Mouse (Mus musculus): ENCODE results near the gene Asphd2.

The Asphd2 gene

DNA sequence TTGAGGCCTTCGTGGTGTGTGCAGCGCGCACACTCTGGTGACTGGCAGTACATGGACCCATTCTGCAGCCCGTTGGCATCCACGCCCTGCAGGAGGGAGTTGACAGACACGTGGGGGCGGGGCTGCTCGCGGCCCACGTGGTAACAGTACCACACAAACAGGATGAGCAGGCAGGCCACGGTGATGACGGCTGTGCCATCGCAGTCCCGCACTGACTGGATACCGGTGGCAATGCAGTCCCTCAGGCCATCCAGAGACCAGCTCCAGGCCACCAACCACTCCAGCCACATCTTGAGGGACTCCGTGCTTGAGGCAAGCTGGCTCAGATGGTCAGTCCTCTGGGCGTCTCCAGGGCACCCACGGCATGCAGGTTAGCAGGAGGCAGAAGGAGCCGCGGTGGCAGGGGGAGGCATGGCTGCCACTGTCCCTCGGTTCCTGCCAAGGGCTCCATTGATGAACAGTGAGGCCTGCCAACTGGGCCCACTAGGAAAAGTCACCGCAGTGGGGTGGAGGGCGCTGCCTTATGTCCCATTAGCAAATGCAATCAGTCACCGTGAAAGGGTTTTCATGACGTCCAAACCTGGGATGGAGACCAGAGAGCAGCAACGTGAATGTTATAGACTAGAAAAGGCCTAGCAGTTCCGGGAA is 2.9 kb downstream of the Asphd2 start:
- in situ Hi-C loops (cut with MboI, MseI): no loop called here

DNA sequence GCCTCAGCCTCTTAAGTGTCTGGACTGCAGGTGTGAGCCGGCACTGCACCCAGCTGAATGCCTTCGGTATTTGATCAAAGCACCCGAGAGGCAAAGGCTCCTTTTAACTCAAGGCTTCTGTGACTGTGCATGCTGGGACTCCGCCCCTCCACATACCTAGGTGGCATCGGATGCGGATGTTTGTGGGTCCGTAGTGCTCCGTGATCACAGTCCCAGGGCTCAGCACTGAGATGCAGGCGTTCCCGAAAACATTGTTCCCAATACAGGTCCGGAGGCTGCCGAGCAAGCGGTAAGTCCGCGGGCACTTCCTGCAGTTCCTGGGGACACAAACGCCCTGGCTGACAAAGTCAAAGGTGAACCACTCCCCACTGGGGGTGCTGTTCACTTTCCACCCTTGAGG is 3.7 kb downstream of the Asphd2 start:
- in situ Hi-C loops (cut with MboI, MseI): no loop called here

DNA sequence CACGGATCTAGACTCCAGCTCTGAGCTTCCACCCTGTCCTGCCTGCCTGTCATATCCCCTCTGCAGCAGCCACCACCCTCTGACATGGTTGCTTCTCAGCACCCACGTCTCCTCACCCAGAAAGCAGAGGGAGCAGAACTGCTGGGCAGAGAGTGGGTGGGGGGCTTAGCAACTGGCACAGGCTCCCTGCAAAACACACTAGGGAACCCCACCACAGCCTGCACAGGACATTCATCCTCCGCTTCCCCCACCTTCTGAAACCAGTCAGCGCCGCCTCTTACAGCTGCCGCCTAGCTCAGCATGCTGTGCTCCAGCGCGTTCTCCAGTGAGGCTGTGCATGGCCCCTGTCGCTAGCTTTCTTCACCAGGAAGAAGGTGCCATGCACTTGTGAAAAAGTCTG is 5.3 kb downstream of the Asphd2 start:
- in situ Hi-C loops (cut with MboI, MseI): no loop called here

DNA sequence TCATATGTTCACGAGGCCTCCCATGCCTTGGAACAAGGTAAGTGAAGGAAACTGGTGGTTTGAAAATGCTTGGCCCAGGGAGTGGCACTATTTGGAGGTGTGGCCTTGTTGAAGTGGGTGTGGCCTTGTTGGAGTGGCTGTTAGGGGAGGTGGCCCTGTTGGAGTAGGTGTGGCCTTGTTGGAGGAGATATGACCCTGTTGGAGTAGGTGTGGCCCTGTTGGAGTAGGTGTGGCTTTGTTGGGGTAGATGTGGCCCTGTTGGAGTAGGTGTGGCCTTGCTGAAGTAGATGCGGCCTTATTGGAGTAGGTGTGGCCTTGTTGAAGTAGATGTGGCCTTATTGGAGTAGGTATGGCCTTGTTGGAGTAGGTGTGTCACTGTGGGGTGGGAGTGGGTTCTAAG is 8.7 kb downstream of the Asphd2 start:
- in situ Hi-C loops (cut with MboI, MseI): no loop called here

DNA sequence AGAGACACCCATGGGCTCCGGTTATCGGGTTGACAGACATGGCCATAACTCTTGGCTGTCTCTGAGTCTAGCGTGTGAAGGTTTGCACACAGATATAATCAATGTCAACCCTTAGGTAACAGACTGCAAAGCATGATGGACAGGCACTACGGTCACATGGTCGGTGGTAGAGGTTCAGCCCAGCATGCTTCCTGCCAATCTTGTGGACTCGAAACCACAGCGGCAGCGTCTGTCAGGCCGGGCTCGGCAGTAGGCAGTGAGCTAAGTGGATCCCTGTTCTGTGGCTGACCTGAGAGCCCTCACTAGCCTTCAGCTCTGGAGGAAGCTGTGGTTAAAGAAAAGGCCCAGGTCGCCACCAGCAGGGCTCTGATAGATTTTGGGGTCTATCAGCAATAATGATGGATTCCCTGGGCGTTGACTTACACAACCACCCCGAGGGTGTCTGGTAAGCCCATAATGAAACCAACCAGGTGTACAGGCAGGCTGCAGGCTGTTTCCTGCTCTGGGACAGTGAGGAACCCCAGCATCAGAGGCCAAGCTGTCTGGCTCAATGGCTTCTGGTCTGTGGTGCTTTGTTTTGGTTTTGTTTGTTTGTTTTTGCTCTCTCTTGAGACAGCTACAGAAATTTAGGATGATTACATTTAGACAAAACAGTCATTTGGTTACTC is 9.7 kb downstream of the Asphd2 start:
- in situ Hi-C loops (cut with MboI, MseI): no loop called here

DNA sequence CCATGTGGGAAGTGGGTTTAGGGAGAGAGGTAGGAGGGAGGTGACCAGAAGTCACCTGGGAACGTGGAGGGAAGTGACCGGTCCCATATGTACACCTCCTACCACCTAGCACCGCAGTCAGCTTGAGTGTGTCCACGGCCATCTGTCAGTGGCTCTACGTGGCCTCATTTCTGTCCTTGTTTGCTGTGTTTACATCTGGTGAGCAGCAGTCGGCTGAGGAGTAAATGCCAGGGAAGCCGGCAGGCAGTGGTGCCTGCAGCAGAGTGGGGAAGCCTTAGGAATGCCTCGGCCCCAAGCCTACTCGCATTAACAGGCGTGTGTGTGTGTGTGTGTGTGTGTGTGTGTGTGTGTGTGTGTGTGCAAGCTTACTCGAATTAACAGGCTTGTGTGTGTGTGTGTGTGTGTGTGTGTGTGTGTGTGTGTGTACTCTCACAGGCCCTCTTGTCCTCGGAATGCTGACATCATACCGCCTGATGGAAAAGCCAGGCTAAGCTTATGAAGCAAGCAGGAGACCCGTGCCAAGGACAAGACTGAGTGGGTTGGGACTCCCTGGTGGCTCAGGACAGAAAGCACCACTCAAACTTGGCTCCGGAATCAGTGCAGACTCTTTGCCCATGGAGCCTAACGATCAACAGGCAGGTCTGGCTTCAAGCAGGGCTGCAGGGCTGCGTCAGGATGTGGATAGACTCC is 11.9 kb downstream of the Asphd2 start:
- in situ Hi-C loops (cut with MboI, MseI): no loop called here

DNA sequence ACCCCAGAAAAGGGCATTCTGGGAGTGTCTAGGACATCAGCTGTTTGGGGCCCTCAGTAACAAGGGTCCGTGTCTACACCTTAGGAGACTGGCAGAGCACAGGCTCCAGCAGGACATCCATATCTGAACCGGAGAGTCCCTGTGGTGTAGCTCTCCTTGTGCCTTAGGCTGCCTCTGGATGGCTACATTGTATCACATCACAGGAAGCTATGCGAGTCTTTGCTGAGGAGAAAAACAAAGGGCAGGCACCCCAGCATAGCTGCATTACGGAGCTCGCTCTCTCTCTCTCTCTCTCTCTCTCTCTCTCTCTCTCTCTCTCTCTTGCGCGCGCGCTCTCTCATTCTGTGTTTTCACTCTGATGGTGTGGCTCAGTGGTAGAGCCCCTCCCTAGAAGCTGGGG is 12.6 kb downstream of the Asphd2 start:
- in situ Hi-C loops (cut with MboI, MseI): no loop called here

DNA sequence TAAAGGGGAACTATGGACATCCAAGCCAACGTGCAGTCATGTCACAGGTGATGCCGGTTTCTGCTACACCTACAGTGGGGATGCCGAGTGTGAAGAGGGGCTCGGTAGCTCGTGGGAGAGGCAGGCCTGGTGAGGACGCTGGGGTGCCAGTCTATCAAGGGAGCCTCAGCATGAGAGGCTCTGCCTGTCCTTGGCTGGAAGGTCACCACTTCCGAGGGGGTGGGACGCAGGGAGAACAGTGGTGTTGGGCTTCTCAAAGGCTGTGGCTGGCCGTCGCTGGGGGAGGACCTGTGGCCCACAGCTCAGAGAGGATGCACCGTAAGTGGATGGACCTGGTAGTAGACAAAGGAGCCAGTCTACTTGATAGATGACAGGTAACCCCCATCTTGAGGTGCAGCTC is 13.5 kb downstream of the Asphd2 start:
- in situ Hi-C loops (cut with MboI, MseI): no loop called here

DNA sequence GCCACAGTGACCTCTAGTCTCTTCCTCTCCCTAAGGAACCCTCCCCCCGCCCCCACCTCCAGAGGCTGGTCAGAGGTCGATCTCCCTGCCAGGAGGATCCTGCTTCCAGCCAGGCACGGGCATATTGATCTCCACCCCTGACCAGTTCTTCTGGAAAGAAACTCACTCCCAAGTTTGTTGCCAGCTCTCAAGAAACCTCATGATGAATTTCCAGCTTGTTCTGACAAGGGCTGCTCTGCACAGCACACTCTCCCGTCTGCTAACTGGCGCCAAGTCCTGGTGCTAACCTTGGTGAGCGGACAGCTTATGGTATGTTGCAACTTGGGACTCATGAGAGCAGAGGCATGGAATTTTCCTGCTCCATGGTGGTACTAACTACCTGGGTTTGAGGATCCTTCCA is 15.9 kb downstream of the Asphd2 start:
- in situ Hi-C loops (cut with MboI, MseI): no loop called here

DNA sequence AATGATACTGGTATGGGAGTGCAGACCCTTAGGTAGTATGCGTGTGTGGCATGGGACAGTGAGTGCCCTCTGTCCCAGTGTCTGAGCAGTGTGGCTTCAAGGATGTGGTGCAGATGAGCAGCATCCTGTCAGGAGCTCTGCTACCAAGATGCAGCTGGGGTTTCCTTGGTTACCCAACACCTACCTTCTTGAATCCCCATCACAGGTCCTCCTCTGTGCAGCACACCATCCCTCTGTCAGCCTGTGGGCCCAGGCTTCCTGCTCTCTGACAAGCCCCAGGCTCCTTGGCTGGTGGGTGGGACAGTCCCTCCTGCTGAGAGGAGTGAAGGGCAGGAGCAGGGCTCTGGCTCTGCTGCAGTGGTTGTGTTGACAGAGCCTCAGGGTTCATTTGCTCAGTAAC is 17.3 kb downstream of the Asphd2 start:
- in situ Hi-C loops (cut with MboI, MseI): no loop called here

DNA sequence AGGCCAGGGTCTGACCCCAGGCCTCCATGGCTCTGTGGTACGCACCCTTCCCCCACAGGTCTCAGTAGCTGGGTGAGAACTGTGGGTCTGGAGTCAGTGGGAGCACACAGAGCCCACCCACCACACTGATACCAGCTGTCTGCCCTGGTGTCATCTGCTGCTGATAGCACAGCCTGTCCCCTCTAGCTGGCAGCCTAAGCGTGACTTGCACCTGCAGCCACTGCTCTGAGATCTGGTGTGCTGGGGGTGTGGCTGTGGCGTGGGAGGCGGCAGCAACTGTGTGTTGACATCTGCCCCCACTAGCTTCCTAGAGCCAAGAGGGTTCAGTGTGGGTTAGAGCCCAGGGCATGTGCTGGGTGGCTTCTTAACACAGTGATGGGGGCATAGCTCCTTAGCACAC is 18.6 kb downstream of the Asphd2 start:
- in situ Hi-C loops (cut with MboI, MseI): no loop called here

DNA sequence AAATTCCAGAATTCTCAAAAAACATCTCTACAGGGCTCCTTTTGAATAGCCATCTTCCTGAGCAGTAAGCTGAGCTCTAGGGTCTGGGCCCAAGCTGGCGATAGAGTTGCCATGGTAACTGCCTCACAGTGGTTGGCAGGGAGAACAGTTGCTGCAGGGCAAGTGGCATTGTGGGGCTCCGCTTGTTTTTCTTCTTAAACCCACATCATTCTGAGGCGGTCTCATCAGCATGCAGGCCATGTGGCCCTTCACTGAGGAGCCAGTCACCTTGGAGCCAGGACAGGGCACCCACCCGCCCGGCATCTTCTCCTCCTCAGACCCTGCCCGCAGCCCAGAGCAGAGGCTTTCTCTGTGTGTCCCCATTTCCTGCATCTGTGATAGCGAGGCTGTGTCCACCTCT is 22.7 kb downstream of the Asphd2 start:
- in situ Hi-C loops (cut with MboI, MseI): no loop called here

DNA sequence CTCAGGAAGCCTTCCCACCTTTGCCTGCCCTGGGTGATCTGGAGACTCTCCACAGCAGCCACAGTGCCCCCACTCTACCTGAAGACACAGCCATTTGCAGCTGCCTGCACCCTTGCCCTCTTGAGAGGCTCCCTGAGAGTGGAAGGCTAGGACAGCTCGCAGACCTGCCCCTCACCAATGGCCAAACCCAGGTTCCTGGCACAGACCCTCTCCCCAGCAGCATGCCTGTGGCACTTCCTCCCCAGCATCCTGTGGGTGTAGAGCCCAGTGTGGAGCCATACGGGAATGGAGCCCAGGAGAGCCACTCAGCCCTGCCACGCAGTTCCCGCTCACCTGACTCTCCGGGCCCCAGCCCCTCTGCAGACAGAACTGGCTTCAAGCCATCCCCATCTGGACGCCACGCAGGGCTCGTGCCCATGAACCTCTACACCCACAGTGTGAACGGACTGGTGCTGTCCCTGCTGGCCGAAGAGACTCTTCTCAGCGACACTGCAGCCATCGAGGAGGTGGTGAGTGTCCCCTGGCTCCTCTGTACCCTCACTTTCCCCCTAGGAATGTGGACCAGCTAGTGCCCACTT is 24.3 kb downstream of the Asphd2 start:
- in situ Hi-C loops (cut with MboI, MseI): no loop called here

DNA sequence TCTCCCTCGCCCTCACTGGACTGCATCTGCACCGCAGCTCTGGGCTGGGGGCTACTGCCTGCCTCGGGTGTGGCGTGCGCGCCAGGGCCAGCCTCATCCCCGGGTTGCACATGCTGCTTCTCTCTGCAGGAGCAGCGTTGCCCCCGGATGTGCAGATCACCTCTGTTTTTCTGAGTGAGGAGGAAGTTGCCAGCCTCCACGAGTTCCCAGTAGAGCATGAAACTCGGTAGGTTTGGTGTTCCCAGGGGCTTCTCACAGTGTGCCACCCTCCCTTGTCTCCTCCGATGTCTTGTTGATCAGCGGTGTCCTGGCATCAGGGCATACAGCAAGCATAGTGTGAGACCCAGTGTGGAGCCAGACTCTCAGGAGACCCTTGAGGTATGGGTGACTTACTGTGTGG is 25.3 kb downstream of the Asphd2 start:
- in situ Hi-C loops (cut with MboI, MseI): no loop called here

DNA sequence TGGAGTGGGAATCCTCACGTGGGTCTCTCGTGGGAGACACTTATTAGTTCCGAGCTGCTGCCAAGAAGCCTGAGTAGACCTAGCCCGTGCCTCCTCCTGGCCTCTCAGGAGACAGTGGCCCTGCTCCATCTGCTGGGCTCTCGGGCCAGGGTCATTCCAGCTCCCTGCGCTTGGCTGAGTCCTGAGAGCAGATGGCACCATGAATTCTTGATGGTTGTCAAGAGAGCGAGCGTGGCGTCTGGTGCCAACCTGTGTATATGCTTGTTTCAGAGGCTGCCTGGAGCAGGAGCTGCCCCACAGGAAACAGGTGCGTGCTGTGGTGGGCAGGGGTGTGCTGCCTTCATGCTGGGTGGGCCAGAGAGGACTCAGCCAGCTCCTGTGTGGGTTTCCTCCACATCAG is 26.0 kb downstream of the Asphd2 start:
- in situ Hi-C loops (cut with MboI, MseI): no loop called here

DNA sequence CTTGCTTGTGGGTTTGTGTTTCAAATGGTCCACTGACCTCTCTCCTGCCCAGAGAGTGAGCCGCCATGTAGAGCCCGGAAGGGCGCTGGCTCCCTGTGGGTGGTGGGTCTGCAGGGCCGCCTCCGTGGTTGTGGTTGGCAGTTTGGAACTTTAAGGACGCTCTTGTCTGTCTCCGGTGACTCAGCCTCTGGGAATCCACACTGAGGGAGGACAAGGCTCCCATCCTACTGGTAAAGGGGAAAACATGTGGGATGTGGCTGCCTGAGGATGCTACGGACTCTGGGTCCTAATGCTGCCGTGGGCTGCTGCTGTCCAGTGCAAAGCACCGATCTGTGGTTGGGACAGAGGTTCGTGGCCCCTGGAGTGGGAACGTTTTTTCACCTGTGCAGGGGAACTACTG is 26.7 kb downstream of the Asphd2 start:
- in situ Hi-C loops (cut with MboI, MseI): no loop called here

DNA sequence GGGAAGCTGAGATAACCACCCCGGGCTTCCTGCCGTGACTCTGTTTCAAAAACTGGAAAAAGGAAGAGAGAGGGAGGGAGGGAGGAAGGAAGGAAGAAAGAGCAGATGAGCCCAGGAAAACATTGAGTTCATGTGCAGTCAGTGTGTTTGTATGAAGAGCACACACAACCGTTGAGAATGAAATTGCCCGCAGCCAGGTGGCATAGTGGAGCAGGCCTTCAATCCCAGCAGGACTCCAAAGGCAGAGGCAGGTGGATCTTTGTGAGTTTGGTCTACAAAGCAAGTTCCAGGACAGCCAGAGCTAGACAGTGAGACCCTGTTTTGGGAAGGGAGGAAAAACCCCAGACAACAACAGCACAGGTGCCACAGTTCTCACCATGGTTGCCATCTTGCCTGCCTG is 27.3 kb downstream of the Asphd2 start:
- in situ Hi-C loops (cut with MboI, MseI): no loop called here

DNA sequence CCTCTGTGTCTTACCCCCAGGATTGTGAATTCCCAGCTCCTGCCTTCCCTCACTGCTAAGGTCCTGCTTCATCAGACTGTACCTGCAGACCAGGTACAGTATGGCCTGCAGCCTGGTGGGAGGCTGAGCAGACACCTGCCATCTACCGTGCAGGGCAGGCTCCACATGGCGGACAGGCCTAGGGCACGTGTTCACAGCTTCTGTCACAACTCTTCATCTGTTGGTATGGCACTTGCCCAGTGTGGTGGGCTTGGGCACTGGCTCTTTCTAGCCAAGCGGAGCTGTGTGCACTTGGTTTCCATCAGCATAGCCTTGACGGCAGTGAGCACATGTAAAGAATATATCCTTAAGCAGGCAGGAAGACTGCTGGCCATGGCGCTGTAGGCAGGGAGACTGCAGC is 27.8 kb downstream of the Asphd2 start:
- in situ Hi-C loops (cut with MboI, MseI): no loop called here

DNA sequence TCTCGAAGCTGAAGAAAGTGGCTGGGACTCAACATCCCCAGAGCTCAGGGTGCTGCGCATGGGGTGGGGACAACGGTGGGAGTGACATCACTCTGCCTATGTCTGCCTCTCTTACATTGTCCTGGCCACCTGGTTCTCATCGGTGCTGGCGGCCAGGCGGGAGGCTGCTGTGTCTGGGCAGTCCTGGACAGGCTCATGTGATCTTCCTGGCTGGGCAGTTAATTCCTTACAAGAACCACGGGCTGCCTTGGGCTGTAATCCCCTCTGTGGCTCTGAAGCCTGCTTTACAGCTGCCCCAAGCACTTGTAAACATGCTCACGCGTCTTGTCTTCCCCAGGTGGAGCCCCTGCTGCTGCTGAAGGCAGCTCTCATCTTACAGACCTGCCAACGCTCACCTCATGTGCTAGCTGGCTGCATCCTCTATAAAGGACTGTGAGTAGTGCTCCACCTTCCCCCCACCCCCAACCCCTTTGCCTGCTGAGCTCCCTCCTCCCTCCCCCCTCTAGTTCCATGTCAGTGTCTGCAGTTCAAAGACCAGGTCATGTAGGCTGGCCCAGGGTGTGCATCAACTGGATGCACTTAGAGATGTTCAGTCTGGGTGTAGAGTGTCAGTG is 30.4 kb downstream of the Asphd2 start:
- in situ Hi-C loops (cut with MboI, MseI): no loop called here

DNA sequence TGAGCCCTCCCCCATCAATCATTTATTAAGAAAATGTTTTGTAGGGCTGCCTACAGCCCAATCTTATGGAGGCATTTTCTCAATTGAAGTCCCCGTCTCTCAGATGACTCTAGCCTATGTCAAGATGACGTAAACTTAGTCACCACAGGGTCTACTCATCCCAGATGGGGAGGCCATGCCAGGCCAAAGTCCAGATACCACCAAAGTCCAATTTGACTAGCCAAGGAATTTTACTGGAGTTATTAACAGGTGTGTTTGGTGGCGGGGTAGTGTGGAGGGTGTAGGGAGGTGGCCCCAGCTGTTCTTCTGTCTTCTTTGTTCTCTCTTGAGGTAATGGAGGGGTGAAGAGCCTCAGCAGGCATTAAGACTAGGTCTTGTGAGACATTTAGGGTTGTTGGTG is 34.6 kb downstream of the Asphd2 start:
- in situ Hi-C loops (cut with MboI, MseI): no loop called here

DNA sequence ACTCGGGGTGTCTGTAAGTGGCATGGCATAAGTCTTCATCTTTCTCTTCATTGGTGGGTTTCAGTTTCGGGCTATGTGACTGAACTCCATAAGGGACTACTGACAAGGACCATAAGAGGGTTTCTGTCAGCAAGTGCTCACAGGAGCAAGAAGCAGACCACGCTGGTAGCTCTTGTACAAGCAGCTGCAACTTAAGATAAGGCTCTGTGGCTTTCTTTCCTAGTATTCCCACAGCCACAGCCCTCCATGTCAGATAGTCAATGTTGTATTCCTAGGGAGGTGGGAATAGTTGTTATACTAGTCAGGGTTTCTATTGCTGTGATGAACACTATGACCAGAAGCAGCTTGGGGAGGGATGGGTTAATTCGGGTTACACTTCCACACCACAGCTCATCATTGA is 35.1 kb downstream of the Asphd2 start:
- in situ Hi-C loops (cut with MboI, MseI): no loop called here

DNA sequence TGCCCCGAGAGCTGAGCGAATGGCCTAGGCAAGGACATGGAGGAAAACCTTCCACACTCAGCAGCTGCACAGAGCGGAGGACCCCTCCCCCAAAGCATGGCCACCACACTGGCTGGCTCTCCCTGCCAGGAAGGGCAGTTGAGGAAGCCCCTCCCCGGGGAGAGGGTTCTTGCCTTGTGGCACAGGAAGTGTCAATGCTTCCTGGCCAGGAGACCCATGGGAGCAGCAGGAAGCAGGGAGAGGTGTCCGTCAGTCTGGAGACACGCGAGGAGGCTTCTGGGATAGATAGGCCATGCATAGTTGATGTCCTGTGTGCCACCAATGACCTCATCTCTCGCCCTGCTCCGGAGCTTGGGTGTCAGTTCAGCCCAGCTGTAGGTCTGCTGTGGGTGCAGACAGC is 38.3 kb downstream of the Asphd2 start:
- in situ Hi-C loops (cut with MboI, MseI): no loop called here

DNA sequence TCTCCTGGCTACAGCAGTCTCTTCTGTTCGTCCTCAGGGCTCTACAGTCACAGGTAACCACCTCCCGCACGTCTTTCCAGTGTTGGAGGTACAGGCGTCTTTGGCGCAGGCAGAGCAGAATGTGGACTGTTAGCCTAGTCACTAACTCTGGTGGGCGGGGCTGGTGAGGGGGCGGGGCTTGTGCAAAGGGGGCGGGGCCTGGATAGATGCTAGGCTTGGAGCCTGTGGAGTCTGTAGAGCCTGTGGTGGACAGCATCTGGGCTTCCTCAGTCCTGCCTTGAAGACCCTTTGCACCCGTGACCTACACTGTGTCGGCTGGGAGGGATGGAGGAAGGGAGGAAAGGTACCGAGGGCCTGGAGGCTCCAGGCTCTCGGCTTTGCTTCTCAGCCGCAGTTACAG is 38.8 kb downstream of the Asphd2 start, which contains the start of gene Gm6583:
TSS of gene Gm6583 (minus strand) at position 124 of the 400 bp plus-strand sequence.
- in situ Hi-C loops (cut with MboI, MseI): no loop called here
